Mouse (Mus musculus) megakaryocyte progenitor cell, adult 5-6 weeks (primary cell): ENCODE data around the gene Galnt6. TPM values are rescaled to one million over a fixed set of nuclear protein-coding genes. Genes with fewer than 3 reads are reported as not detected.
A peak's percentile ranks its signal among the peaks of the same experiment; 100 is the strongest.

Experiments
- ATAC-seq: replicated peaks from 2 replicates; pipeline ENCODE4 v1.8.0; 2016; ENCODE audit warnings: mild to moderate bottlenecking, moderate TSS enrichment, inconsistent platforms; ENCODE audit not compliant: poor library complexity
- total RNA-seq, 2 experiments: library from RNA; stranded (forward) in 1 of 2; stranded (reverse) in 1 of 2; fragments of 157-497, 149-512 nt in 1 of 2; fragments of 200-1000 nt in 1 of 2; gene quantifications; 2 replicates each; pipeline versions ENCODE4 v1.2.3 to v1.2.4; 2015 to 2017

The Galnt6 gene
- total RNA-seq, 2 experiments from 2014 or later, result 11.9 to 28.0 TPM

DNA sequence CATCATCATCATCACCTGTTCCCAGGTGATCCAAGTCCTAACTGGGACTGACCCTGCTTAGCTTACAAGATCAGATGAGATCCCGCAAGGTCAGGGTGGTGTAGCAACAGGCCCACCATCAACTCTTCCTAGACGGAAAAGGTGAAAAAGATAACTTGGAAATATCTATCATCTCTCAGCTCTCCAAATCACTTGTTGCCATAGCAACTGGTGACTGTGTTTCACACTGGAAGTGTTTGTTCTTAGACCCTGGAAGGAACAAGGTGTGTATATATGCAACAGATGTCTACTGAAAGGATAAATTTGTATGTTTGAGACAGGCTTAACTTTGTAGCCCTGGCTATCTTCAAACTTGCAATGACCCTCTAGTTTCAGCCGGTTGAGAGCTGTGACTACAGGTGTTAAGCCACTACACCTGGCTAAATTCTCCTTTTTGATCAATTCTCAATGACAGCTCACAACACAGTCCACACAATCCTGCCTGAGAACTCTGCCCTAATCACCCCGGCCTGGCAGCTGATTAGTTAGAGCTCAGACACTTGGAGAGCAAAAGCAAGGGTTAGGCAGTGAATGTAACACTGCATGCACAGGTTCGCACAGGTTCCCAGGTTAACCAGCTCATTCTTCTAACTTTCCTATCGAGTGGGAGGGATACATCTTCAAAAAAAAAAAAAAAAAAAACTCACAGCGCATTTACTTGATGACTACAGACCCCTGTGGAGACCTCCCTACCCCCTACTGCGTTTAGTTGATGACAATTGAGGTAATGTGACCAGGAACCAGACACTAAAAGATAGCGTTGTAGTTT is 63.6 kb downstream of the Galnt6 start:
- ATAC-seq, result no peak

DNA sequence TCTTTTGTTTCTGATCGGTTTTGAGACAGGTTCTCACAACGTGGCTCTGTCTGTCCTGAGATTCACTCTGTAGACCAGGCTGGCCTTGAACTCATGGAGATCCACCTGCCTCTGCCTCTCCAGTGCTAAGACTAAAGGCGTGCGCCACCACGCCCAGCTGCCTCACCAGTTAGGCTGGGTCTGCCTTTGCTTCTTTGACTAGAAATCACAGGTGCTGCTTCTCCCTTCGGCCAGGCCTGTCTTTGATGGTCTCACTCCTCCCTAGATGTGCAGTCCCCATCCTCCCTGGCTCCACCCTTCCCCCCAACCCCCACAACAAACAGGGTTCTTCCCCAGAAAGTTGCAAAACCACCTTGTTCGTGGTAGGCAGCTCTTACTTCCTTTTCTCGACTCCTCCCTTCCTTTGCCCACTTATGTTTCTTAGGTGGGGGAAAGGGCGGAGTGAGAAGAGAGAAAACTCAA is 64.3 kb downstream of the Galnt6 start:
- ATAC-seq, result peak; percentile 49

DNA sequence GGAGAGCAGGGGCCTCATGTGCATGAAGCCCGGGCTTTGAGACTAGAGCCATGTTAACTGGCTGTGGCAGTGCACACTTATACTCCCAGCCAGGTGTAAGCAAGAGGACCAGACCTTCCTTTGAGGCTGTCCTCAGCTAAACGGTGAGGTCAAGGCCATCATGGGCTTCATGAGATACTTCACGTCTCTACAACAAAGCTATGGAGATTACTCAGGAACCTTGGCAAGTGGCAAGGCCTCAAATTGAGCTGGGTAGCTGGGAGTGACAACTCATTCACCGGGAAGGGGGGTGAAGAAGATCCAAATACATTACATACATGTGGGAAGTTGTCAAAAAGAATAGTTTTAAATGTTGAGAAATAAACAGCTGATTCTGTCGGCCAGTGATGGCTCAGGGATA is 68.4 kb downstream of the Galnt6 start:
- no peak for ATAC-seq

DNA sequence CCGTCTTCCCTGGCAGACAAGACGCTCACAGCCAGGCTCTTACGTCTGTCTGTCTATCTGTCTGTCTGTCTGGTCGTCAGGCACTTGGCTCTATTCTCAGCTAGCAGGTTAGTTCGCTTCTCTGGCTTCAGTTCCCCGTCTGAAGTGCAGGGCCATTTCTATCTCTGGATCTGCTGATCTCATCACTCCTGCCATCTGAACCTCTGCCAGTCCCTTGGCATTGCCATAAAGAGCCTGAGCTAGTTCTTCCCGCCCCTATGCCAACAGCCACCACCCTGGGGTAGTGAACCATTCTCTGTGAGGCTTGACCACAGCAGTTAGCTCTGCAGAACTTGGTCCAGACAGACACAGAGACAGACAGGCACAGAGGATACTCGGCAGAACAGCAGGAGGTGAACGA is 68.9 kb downstream of the Galnt6 start:
- no peak for ATAC-seq

DNA sequence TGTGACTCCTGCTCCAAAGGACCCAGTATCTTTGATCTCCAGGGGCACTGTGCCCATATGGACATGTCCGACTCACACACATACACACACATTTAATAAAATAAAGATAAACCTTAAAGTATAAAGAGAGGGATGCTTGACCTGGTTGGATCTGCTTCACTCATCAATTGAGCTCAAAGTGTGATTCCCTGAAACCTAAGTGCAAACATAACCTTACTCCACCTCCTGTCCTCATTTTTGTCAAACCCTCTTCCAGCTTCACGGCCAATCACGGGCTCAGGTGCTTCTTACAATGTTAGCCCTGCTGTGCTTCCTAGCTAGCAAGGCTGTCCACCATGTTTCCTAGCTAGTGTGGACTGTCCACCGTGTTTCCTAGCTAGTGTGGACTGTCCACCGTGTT is 74.0 kb downstream of the Galnt6 start:
- ATAC-seq, result no peak

DNA sequence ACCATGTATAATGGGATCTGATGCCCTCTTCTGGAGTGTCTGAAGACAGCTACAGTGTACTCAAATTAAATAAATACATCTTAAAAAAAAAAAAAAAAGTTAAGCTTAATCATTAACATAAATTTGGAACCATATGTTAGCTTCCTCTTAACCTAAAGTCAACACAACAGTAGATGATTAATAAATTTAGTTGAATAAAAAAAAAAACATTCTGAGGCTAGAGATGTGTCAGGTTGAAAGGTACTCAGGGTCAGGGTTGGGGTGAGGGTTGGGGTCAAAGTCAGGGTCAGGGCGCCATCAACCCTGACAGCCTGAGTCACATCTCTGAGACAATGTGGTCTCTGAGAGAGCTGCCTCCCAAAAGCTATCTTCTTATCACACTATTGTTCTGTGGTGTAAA is 74.9 kb downstream of the Galnt6 start:
- ATAC-seq, result no peak

DNA sequence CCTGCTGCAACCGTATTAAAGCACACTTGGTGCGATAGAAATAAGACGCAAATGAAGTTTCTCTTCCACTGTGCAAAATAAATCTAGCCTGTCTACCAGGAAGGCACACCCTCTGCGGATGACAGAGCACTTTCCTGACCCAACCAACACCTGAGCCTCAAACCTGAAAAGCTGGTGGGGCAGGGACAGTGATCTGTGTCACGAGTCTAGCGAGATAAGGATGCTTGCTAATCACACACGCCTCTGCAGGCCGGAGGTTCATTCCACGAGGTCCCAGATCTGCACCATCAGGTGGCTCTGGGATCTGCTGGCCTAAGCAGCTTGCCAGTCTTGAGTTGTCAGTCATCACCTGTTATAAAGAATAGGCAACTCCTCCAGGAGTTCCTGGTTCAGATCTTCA is 77.6 kb downstream of the Galnt6 start:
- ATAC-seq, result no peak

DNA sequence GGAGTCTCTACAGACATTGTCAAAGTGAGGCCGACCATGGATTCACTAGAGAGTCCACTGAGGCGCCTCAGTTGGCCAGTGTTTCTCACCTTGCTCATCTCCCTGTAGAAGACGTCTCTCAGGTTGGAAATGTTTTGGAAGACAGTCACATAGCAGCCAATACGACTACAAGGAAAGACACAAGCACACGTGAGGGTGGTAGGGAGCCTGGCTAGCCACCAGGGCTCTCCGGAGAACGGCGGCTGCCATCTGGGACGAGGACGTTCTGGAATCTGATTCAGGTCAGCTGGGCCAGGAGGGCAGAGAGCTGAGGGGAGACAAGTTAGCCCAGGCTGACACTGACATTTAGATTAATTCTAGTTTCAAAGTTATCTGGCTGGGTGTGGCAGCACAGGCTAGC is 79.1 kb downstream of the Galnt6 start:
- no peak for ATAC-seq

DNA sequence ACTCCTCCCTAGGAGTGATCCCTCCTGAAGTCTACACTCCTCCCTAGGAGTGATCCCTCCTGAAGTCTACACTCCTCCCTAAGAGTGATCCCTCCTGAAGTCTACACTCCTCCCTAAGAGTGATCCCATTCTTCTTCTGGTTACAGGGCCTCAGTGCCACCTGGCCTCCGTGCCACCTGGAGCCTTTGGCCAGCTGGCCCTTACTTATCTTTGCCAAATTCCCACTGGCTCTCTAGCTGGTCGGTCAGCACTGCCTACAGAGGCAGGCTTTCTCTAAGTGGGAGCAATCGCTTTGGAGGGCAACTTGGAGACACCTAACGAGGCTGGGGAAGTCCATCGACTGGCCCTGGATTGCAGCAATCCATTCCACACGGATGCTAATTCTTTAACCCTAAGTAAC is 83.0 kb downstream of the Galnt6 start:
- no peak for ATAC-seq

DNA sequence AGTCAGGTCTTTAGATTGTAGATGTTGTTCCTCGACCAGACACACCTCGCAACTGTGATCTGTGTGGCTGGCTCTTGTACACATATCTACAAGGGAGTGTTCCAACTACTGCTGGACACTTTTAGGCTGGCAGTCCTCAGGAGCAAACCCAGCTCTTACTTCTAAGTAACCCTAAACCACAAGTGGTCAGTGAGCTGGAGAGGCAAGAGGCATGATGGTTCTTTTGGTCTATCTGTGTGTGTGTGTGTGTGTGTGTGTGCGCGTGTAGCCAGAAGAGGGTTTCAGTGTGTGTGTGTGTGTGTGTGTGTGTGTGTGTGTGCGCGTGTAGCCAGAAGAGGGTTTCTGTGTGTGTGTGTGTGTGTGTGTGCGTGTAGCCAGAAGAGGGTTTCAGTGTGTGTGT is 86.7 kb downstream of the Galnt6 start:
- no peak for ATAC-seq

Other genes starting within 250 kb of the Galnt6 start
- gene Csrnp2, start 233.9 kb downstream of the Galnt6 start, total RNA-seq (2015), result 1.5 and 1.6 TPM in 2 replicates
- gene Csrnp2, start 233.9 kb downstream of the Galnt6 start, total RNA-seq (2017), result 1.7 and 2.7 TPM in 2 replicates
- 4.7 and 5.8 TPM in 2 replicates for gene Tfcp2, start 177.4 kb downstream of the Galnt6 start, total RNA-seq (2015)
- 6.0 and 9.2 TPM in 2 replicates for gene Tfcp2, start 177.4 kb downstream of the Galnt6 start, total RNA-seq (2017)
- 0.02 and 0.49 TPM in 2 replicates for gene Pou6f1, start 129.4 kb downstream of the Galnt6 start, total RNA-seq (2015)
- gene Pou6f1, start 129.4 kb downstream of the Galnt6 start, total RNA-seq (2017), result 0.78 TPM in 1 of 2 replicates, not detected in the other
- 334 and 357 TPM in 2 replicates for gene Dazap2, start 114.0 kb downstream of the Galnt6 start, total RNA-seq (2015)
- gene Dazap2, start 114.0 kb downstream of the Galnt6 start, total RNA-seq (2017), result 136 and 150 TPM in 2 replicates
- gene Smagp, start 92.4 kb downstream of the Galnt6 start, total RNA-seq (2015), result 0.64 and 1.1 TPM in 2 replicates
- gene Smagp, start 92.4 kb downstream of the Galnt6 start, total RNA-seq (2017), result 0.71 TPM in 1 of 2 replicates, not detected in the other
- 129 and 133 TPM in 2 replicates for gene Bin2, start 59.8 kb downstream of the Galnt6 start, total RNA-seq (2015)
- gene Bin2, start 59.8 kb downstream of the Galnt6 start, total RNA-seq (2017), result 98.9 and 105 TPM in 2 replicates
- 12.2 and 28.8 TPM in 2 replicates for gene Cela1, start 41.5 kb downstream of the Galnt6 start, total RNA-seq (2015)
- 5.2 and 10.8 TPM in 2 replicates for gene Cela1, start 41.5 kb downstream of the Galnt6 start, total RNA-seq (2017)
- gene Slc4a8, start 32.4 kb upstream of the Galnt6 start, total RNA-seq (2015), result 20.3 and 26.1 TPM in 2 replicates
- gene Slc4a8, start 32.4 kb upstream of the Galnt6 start, total RNA-seq (2017), result 21.3 and 22.2 TPM in 2 replicates
- not detected in 2 replicates for gene Scn8a, start 140.5 kb upstream of the Galnt6 start, total RNA-seq (2015)
- gene Scn8a, start 140.5 kb upstream of the Galnt6 start, total RNA-seq (2017), result not detected in 2 replicates